Mouse (Mus musculus): ENCODE measurements around the gene Cox5a. TPM values are rescaled to one million over a fixed set of nuclear protein-coding genes. Genes with fewer than 3 reads are reported as not detected.

The Cox5a gene
- total and polyA plus RNA-seq, 2 experiments = 299 to 522 TPM

- Histone ChIP-seq H3K27ac (replicated peaks; ENCODE audit: insufficient read depth, low read depth, low read length) (peak overlapping the region; percentile 97), H3K4me1 (ENCODE audit: control insufficient read depth, insufficient read depth, low read length) (peaks cover 31% of the 10 kb centered on the region)
Measured at GRCm38 (mm10) chr9:57522114-57522860, 1.2 kb downstream of the Cox5a start.

GRCm38 (mm10) chr9:57522861-57523246 lies 1.8 kb downstream of the Cox5a start:
- WGBS = 37% methylated on average over 4 of the region's 4 CpGs
- TF ChIP-seq POLR2A (IDR thresholded peaks at IDR 0.05; ENCODE audit: extremely low read depth, insufficient read depth, low read length) (no peak), CTCF (IDR thresholded peaks at IDR 0.05; ENCODE audit: low read depth, low read length) (no peak)
- no peak for DNase-seq (ENCODE audit: extremely low read depth, low read depth, low spot score)
- Histone ChIP-seq H3K36me3 (ENCODE audit: control insufficient read depth, insufficient read depth, low read length) (peaks cover 4% of the 10 kb centered on the region; the same call in 1 of the 2 replicates), H3K9ac (ENCODE audit: low read depth, low read length) (0 out of 2 replicates have a peak overlapping the region, but pooled peaks have one; percentile 12), H3K27ac (replicated peaks; ENCODE audit: insufficient read depth, low read depth, low read length) (no peak overlapping the region), H3K79me2 (ENCODE audit: control insufficient read depth, insufficient read depth, low read length) (peaks cover 37% of the 10 kb centered on the region), H3K4me1 (ENCODE audit: control insufficient read depth, insufficient read depth, low read length) (peaks cover 31% of the 10 kb centered on the region), H3K4me3 (ENCODE audit: insufficient read depth, low read depth, low read length) (no peak overlapping the region), H3K27me3 (ENCODE audit: control insufficient read depth, insufficient read depth, low read length) (no peaks in the 10 kb centered on the region)

More at GRCm38 (mm10) chr9:57522114-57522860, 1.2 kb downstream of the Cox5a start:
- TF ChIP-seq POLR2A (IDR thresholded peaks at IDR 0.05; ENCODE audit: extremely low read depth, insufficient read depth, low read length) (no peak), CTCF (IDR thresholded peaks at IDR 0.05; ENCODE audit: low read depth, low read length) (no peak)
- Histone ChIP-seq H3K9ac (ENCODE audit: low read depth, low read length) (peak overlapping the region; percentile 74), H3K4me3 (ENCODE audit: insufficient read depth, low read depth, low read length) (peak overlapping the region; percentile 77), H3K79me2 (ENCODE audit: control insufficient read depth, insufficient read depth, low read length) (peaks cover 37% of the 10 kb centered on the region), H3K36me3 (ENCODE audit: control insufficient read depth, insufficient read depth, low read length) (peaks cover 4% of the 10 kb centered on the region; the same call in 1 of the 2 replicates), H3K27me3 (ENCODE audit: control insufficient read depth, insufficient read depth, low read length) (no peaks in the 10 kb centered on the region)
- WGBS = 6% methylated on average over 7 of the region's 7 CpGs
- DNase-seq (ENCODE audit: extremely low read depth, low read depth, low spot score) = no peak

GRCm38 (mm10) chr9:57523754-57524153 lies 2.7 kb downstream of the Cox5a start:
- peak; percentile 60 for DNase-seq (ENCODE audit: extremely low read depth, low read depth, low spot score)
- TF ChIP-seq POLR2A (IDR thresholded peaks at IDR 0.05; ENCODE audit: extremely low read depth, insufficient read depth, low read length) (no peak), CTCF (IDR thresholded peaks at IDR 0.05; ENCODE audit: low read depth, low read length) (no peak)
- Histone ChIP-seq H3K36me3 (ENCODE audit: control insufficient read depth, insufficient read depth, low read length) (peaks cover 8% of the 10 kb centered on the region), H3K27me3 (ENCODE audit: control insufficient read depth, insufficient read depth, low read length) (no peaks in the 10 kb centered on the region), H3K4me3 (ENCODE audit: insufficient read depth, low read depth, low read length) (no peak overlapping the region), H3K79me2 (ENCODE audit: control insufficient read depth, insufficient read depth, low read length) (peaks cover 40% of the 10 kb centered on the region), H3K9ac (ENCODE audit: low read depth, low read length) (no peak overlapping the region), H3K4me1 (ENCODE audit: control insufficient read depth, insufficient read depth, low read length) (peaks cover 31% of the 10 kb centered on the region), H3K27ac (replicated peaks; ENCODE audit: insufficient read depth, low read depth, low read length) (no peak overlapping the region)
- WGBS = 29% methylated on average over 1 of the region's 1 CpGs

- Histone ChIP-seq H3K27ac (replicated peaks; ENCODE audit: insufficient read depth, low read depth, low read length) (no peak overlapping the region), H3K4me1 (ENCODE audit: control insufficient read depth, insufficient read depth, low read length) (peaks cover 31% of the 10 kb centered on the region), H3K27me3 (ENCODE audit: control insufficient read depth, insufficient read depth, low read length) (no peaks in the 10 kb centered on the region), H3K9ac (ENCODE audit: low read depth, low read length) (peak overlapping the region; percentile 42), H3K36me3 (ENCODE audit: control insufficient read depth, insufficient read depth, low read length) (peaks cover 15% of the 10 kb centered on the region), H3K79me2 (ENCODE audit: control insufficient read depth, insufficient read depth, low read length) (peaks cover 40% of the 10 kb centered on the region), H3K4me3 (ENCODE audit: insufficient read depth, low read depth, low read length) (no peak overlapping the region)
- no peak for TF ChIP-seq POLR2A (IDR thresholded peaks at IDR 0.05; ENCODE audit: extremely low read depth, insufficient read depth, low read length)
- TF ChIP-seq CTCF (IDR thresholded peaks at IDR 0.05; ENCODE audit: low read depth, low read length) = no peak
- no peak for DNase-seq (ENCODE audit: extremely low read depth, low read depth, low spot score)
Measured at GRCm38 (mm10) chr9:57524439-57524838, 3.4 kb downstream of the Cox5a start.

- TF ChIP-seq POLR2A (IDR thresholded peaks at IDR 0.05; ENCODE audit: extremely low read depth, insufficient read depth, low read length) (no peak), CTCF (IDR thresholded peaks at IDR 0.05; ENCODE audit: low read depth, low read length) (no peak)
- WGBS = 37% methylated on average over 2 of the region's 2 CpGs
- Histone ChIP-seq H3K27ac (replicated peaks; ENCODE audit: insufficient read depth, low read depth, low read length) (no peak overlapping the region), H3K27me3 (ENCODE audit: control insufficient read depth, insufficient read depth, low read length) (no peaks in the 10 kb centered on the region), H3K4me1 (ENCODE audit: control insufficient read depth, insufficient read depth, low read length) (peaks cover 31% of the 10 kb centered on the region), H3K4me3 (ENCODE audit: insufficient read depth, low read depth, low read length) (no peak overlapping the region), H3K36me3 (ENCODE audit: control insufficient read depth, insufficient read depth, low read length) (peaks cover 23% of the 10 kb centered on the region), H3K79me2 (ENCODE audit: control insufficient read depth, insufficient read depth, low read length) (peaks cover 40% of the 10 kb centered on the region), H3K9ac (ENCODE audit: low read depth, low read length) (no peak overlapping the region)
- no peak for DNase-seq (ENCODE audit: extremely low read depth, low read depth, low spot score)
Measured at GRCm38 (mm10) chr9:57525516-57525915, 4.4 kb downstream of the Cox5a start.

GRCm38 (mm10) chr9:57526435-57526834 lies 5.4 kb downstream of the Cox5a start:
- H3K9ac ChIP-seq (ENCODE audit: low read depth, low read length) = no peak overlapping the region
- no peaks in the 10 kb centered on the region for H3K27me3 ChIP-seq (ENCODE audit: control insufficient read depth, insufficient read depth, low read length)
- TF ChIP-seq POLR2A (IDR thresholded peaks at IDR 0.05; ENCODE audit: extremely low read depth, insufficient read depth, low read length) (no peak), CTCF (IDR thresholded peaks at IDR 0.05; ENCODE audit: low read depth, low read length) (no peak)
- no peak overlapping the region for H3K27ac ChIP-seq (replicated peaks; ENCODE audit: insufficient read depth, low read depth, low read length)
- H3K4me3 ChIP-seq (ENCODE audit: insufficient read depth, low read depth, low read length) = no peak overlapping the region
- peaks cover 38% of the 10 kb centered on the region for H3K79me2 ChIP-seq (ENCODE audit: control insufficient read depth, insufficient read depth, low read length)
- peaks cover 31% of the 10 kb centered on the region for H3K4me1 ChIP-seq (ENCODE audit: control insufficient read depth, insufficient read depth, low read length)
- H3K36me3 ChIP-seq (ENCODE audit: control insufficient read depth, insufficient read depth, low read length) = peaks cover 30% of the 10 kb centered on the region
- DNase-seq (ENCODE audit: extremely low read depth, low read depth, low spot score) = peak; percentile 70
